Mouse (Mus musculus) CD4-positive helper T cell, adult 2 months (primary cell): ENCODE data around the gene Poc1a.
A peak's percentile ranks its signal among the peaks of the same experiment; 100 is the strongest.

Source experiments
- DNase-seq: peaks from one replicate; pipeline ENCODE4 v3.0.0-alpha.2; 2012; ENCODE audit warnings: low read depth, missing footprints, low spot score

Gene Poc1a

DNA sequence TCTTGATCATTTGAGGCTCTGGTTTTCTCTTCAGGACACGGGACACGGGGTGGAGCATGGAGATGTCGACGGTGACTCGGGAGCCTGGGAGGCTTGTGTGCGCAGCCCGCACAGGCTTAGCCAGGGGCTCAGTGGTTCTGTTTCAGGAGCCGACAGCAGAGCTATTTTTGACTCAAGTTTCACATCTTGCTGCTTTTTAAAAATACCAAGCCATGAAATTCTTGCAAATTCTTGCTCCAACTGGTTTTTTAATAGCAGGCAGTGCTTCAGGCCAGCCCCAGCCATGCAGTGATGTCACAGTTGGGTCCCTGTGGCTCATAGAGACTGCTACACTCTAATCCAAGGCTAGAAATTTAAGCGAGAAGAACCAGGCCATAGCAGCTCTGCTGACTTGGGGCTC is 56.8 kb downstream of the Poc1a start:
- no peak for DNase-seq

DNA sequence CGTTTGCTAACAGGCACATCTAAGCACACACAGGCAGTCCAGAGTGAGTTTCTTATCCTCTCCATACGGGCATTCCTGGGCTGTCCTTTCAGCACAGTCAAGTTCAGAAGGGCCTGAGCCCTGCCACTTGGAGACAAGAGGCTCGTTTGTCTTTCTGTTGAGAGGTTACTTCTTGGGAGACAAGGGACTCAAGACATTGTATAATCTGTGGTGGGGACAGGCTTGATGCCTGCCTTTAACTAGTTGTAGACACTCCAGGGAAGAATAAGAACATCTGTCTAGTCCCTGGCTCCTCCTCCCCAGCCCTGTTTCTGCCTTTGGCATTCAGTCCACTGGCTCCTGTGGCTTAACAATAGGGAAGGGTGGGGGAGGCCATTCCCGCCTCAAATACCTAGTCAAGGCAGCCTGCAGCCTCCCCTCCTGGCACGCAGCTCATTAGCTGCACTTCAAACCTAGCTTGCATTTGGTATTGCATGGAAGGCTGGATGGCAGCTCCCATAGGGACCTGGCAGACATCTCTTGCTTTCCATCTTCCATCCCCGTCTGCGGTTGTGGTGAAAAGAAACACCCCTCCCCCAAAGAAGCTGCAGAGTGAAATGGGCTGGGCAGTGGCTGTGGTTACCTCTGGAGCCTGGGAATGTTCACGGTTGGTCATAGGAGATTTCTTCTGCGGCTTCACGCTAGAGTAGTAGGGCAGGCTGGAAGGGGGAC is 57.8 kb downstream of the Poc1a start:
- no peak for DNase-seq

DNA sequence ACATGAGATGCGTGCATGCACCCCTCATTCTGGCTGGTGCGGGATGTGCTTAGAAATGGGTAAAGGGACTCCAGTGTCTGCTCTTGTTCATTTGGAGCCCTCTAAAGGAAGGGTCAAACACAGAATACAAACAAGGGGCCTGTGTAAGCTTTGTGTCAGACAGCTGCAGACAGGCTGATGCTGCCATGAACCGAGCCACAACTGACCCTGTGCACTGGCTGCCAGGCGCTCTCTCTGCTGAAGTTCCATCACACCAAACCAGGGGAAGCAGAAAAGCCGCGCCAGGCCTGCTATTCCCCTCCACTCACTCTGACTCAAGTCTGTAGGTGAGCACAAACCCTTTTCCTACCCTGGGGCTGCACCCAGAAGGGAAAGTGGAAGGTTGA is 58.3 kb downstream of the Poc1a start:
- no peak for DNase-seq

DNA sequence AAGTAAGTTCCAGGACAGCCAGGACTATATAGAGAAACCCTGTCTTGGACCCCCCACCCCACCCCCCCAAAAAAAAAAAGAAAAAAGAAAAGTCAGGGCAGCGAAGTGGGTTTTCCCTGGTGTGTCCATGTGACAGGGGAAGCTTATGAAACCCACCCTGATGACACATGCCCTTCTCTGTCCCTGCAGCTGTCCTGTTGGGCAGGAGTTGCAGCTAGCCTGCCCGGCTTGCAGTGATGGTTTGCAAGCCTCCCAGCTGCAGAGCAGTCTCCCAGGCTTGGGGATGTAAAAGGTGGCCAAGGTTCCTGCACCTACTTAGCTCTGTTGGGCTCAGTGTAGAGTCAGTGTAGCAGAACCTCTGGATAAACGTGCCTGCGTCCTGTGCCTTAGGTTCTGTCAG is 58.9 kb downstream of the Poc1a start:
- no peak for DNase-seq

DNA sequence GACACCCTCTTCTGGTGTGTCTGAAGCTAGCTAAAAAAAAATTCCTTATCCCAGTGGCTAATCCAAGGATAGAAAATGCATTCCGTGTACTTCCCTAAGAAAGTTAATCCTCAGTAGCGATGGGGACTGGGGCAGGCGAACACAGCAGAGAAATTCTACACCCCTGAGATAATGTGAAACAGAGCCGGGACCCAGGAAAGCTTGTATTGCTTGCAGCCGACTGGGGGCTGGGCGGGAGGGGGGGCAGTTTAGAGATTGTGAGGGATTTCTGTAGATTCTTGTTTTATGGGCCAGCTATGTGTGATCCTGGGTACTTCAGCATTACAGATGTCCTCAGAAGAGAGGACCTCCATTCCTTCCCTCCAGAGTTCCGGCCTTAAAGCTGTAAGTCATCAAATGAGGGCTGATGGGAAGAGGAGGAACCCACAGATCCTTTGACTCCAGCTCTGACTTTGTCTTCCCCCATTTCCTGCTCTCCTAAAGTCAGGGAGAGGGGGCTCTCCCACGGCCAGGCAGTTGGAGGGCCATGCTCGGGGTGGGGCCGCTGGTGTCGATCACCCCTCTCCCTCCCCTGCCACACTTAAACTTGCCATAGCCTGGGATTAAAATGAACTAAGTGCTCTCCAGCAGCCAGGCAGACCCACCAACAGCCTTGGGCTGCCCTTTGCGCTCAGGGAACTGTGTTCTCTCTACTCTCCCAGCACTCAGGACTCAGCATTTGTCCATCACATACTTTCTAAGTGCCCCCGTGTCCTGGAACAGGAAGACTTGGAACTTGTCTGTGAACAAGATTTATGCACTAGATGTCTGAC is 59.8 kb downstream of the Poc1a start:
- no peak for DNase-seq

DNA sequence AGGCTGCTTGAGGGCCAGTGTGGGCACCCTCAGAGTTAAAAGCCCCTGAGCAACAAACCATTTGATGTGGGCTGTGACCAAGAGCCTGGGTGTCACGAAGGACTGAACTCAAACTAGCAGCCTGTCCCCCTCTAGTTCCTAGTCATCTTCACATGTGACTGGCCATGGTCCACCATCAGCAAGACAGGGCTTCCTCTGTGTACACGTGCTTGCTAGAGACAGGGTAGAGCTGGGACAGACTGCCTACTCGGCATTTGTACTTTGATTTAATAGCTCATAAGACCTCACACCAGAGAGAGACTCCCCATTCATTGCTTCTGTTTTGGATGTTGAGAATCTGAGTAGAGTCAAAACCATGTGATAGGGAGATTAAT is 60.4 kb downstream of the Poc1a start:
- DNase-seq = no peak

DNA sequence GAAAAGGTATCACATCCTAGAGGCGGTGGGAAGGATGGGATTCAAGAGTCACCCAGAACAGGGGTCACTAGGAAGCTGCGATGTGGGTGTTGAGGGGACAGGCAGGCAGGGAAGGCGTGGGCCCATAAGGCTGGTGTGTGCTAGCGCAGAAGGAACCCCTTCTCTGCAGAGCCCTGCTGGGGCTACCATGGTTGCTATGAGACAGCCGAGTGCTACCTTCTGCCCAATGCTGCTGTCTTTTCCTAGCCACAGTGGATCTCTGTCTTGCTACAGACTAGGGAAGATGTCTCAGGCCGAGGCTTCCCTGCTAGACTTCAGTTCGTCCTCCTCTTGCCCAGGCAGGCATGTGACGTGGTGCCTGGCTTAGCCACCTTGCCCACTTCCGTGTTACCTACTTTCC is 61.7 kb downstream of the Poc1a start:
- DNase-seq = no peak

DNA sequence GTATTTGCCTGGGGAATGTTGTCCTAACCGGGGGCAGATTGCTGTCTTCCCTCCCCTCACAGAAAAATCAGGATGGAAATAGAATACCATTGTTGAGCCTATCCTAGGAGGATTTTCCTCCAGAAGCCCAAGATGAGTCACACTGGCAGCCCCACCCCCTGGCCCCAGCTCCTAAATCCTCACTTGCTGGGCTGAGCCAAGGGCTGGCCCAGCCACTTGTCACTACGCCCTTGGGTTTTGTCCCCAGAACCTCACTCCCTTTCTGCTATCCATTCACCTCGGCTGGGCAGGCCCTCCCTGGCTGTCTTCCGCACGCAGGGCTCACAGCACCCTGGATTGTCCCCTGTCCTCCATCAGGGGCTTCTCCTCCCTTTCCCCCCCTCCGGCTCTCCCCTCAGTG is 64.3 kb downstream of the Poc1a start:
- no peak for DNase-seq

DNA sequence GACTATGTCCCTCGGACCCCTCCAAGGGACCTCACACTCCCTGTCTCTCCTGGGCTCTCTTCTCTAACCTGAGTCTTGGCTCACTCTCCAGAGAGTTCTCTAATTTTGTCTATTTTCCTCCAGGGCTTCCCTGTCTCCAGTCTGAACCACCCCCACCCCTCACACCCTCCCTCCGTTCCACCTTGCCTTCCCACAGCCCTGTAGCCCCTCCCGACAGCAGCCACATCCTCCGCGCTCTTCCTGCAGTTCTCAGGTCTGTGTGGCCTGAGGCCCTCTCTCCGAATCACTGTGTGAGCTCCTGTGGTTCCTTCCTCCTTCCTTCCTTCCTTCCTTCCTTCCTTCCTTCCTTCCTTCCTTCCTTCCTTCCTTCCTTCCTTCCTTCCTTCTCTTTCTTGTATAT is 64.8 kb downstream of the Poc1a start:
- no peak for DNase-seq

DNA sequence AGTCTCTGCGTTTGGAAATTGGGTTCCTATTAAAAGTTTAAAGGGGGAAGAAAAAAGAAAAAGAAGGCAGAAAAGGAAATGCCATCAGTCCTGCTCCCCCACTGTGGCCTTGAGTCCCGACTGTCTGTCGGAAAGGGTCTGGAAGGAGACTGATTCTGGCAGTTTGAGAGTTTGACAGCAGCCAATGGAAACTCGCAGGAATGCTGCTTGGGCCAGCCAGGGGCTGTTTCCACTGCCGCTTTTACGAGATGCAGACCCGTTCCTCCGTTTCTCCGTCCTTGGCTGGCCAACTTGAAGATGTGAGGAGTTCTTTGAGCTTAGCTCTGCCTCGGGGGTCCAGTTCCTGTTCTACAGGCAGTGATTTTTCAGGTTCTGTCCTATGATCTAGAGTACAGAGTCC is 67.4 kb downstream of the Poc1a start:
- no peak for DNase-seq

DNA sequence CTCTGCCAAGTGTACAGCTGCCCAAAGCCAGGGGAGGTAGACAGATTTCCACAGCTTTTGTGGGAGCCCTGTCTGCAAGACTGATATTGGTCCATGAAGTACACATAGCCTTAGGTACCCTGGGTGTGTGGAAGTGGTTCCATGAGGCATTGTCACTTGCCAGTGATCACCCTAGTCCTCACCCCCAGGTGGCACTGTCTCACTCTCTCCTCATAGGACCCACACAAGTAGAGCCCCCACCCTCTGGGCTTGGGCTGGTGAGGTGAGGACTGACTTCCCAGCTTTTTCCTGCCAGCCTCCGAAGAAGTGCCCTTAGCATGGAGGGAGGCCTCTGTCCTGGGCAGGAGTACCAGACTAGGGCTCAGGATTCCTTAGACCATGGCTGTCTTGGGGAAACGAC is 68.2 kb downstream of the Poc1a start:
- DNase-seq = peak; percentile 54

DNA sequence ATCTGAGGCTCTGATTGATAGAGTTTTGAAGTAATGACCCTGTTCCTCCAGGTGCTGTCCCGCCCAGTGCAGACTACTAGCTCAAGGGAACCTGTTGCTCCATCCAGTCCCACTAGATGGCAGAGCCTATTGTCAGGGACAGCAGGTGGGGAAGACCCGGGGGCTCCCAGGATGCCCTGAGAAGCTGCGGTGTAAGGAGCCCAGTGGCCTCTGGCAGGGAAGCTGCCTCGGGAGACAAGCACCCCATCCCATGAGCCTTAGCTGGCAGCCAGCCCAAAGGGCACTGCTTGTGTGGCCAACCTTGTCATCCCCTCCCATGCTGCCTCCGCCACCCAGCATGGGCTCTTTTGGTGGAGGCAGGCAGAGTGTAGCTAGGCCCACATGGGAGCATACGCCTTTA is 70.3 kb downstream of the Poc1a start:
- DNase-seq = no peak

DNA sequence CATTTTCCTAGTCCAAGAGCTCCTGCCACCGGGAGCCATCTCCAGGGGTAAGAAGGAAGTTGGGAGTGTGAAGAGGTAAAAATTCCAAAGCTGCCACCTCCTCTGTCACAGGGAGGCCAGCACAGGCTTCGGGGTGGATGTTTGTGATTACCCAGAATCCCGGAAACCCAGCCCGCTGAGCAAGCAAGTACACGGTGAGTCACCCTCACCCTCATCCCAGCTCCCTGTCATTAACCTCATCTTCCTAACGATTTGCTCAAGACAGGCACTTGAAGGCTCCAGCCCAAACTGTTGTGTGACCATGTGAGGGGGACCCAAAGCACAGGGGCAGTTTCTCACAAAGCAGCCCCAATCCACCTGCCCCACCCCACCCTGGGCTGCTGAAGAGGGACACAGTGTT is 72.9 kb downstream of the Poc1a start:
- DNase-seq = no peak

DNA sequence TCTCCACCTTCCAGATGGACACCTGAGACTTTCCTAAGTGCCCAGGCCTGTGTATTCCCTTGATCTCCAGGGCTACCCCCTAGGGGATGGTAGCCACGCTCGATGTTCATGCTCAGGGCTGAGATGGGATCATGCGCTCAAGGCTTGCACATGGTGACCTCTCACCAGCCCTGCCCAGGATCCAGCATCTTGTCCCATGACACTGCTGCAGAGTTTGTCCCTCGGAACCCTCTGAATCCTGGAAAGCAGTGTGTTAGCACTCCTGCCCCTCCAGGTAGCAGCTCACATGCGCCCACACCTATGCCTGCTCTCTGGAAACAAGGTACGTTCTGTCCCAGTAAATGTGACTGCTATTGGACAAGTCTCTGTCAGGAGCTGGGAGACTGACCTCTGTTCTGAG is 73.9 kb downstream of the Poc1a start:
- no peak for DNase-seq

DNA sequence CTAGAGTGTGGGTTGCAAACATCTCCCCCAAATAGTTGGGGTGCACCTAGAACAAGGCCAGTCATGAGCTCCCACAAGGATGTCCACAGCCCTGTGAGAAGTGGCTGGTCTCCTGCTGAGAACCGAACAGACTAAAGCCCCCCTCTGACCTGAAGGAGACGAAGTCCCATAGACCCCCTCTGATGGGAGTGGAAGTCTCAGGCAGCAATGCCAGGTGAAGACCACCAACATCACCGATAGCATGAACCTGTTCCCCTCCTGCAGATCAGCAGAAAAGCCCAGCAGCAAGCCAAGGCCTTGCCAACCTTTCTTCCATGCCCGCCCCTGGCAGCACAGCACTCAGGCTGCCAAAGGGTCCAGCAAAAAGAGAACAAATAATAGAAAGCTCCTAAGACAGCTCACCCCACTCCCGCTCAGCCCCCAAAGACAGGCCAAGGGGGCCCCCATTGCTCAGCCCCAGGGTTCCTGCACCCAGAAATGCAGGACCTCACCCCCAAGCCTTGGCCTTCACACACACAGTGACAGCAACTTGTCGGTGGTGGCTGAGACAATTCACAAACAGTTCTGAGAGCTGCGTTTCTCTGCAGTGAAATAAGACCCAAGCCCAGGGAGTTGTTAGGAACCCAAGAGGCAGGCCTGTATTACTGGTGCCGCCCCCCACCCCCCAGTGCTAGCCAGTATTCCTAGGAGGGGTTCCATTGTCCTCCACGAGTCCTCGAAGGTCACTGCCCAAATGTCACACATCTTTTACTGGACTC is 74.5 kb downstream of the Poc1a start:
- no peak for DNase-seq

DNA sequence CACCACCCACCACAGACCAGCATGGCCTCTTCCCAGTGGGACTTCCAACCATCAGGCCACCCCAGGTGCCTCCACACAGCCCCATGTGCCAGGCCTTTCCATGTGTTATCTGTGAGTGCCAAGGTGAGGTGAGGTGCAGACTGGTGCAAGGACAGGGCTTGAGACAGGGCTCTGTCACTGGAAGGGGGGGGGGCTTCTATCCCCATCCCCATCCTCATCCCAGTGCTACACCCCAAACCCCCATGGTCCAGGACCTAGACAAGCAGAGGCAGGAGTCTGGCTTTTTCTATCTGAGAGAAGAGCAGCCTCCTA is 75.1 kb downstream of the Poc1a start:
- DNase-seq = no peak

DNA sequence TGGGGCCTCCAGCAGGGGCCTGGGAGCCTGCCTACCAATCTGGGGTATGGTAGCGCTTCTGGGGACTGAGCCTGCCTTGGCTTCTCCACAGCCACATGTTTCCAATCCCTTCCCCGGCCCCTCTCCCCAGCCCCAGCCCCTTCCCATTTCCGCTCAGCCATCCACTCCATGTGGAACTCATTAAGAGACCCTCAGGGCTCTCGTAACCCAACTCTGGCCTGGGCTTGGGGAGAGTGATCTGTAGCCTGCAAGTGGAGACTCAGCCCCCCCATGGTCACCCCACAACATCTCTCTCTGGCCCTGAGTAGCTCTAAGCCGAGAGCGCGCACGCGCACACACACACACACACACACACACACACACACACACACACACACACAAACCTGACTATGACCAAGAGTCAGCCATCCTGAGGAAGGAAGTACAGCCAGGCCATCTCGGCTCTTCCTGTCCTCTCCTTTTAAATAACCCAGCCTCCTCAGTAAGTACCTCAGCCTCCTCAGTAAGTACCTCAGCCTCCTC is 75.5 kb downstream of the Poc1a start:
- DNase-seq = no peak

DNA sequence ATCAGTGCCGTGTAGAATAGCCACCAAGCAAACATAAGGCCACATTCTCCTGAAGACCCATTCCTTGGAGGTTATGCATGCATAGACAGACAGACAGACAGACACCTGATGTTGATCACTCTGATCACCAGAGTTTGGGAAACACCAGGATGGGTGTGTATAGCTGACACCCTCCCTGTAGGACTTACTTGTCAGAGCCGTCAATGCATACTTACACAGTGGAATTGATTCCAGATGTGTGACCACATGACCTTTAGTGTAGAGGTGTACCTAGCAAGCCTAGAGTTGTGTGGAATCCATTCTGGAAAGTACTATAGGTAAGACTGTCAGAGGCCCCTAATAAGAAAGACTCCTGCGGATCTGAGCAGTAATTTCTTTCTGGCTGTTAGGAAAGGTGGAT is 76.3 kb downstream of the Poc1a start:
- no peak for DNase-seq

DNA sequence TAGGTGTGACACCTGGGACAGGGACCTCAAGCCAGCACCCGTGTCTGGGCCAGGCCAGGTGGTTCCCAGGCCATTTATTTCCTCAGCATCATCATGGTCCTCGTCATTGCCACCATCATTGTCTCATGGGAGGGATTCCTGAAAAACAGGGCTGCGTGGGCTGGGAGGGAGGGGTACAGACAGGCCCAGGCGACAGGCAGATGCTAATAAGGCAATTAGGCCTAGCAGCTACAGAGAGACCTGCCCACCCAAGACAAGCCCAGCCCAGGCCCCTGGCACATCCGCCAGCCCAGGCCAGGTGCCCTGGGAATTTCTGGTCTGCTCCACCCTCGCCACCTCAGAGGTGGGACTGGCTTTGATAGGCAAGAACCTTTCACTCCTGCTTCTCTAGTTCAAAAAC is 78.4 kb downstream of the Poc1a start:
- DNase-seq = no peak

DNA sequence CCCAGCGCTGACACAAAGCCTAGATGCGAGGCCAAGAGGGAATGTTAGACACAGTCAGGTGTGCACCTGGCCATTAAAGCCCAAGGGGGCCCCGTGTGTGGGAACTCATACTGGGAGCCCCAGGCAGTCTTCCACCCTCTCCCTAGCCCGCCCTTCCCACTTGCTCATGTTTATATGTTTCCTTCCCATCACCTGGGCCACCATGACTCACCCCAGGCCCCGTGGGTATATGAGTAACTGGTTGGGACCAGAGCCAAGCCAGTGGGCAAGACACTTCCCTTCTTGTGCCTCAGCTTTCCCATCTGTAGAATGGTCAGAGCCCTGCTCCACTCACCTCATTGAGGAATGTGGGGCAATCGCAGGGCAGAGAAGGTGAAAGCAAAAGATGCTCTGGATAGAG is 80.3 kb downstream of the Poc1a start:
- DNase-seq = no peak

DNA sequence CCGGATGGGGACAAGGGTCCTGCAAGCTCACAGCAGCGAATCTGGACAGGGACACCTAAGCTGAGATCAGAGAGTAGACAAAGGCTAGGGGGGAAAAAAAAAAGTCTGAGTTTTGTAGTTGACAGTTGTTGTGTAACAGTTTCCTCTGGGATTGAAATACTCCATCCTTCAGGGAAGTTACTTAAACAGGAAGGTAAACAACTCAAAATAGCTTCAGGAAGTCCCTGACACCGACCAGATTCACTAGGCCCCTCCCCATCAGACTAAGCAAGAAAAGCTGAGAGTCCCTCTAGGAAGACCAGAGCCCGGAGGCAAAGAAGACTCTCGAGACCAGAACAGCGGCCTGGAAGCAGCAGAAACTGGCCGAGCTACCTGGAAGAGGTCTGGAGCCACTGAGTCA is 84.5 kb downstream of the Poc1a start:
- no peak for DNase-seq

DNA sequence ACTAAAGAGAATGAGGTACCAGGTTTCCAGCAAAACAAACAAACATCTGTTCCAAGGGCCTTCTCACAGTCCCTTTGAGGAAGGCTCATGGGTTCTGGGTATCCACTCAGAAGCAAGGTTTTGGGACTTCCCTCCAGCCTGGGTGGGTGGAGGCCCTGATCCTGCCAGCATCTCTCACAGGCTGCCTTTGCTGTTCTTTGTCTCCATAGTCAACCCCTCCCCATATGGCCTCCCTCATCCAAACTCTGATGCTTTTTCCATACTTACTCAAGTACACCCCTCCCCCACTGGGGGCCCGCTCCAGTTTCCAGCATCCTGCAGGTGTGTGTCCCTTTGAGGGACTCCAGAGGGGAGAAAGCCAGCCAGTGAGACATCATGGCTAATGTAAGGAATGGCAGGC is 85.3 kb downstream of the Poc1a start:
- no peak for DNase-seq

DNA sequence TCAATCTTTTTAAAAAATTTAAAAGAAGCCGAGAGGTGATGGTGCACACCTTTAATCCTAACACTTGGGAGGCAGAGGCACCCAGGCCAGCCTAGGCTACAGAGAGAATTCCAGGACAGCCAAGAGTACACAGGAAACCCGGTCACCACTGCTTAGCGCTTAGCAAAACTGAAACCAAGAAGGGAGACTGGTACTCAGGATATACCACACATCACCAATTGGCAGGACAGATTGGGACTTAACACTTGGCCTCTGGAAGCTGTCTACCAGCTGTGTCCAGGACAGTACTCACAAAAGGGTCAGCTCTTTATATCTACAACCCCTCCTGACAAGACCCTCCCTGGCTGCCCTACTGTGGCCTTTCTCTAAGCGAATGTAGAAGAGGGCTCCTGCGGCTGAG is 86.1 kb downstream of the Poc1a start:
- DNase-seq = peak; percentile 55
